Mouse (Mus musculus): ENCODE measurements around the gene Ube2cbp.

Ube2cbp gene

DNA sequence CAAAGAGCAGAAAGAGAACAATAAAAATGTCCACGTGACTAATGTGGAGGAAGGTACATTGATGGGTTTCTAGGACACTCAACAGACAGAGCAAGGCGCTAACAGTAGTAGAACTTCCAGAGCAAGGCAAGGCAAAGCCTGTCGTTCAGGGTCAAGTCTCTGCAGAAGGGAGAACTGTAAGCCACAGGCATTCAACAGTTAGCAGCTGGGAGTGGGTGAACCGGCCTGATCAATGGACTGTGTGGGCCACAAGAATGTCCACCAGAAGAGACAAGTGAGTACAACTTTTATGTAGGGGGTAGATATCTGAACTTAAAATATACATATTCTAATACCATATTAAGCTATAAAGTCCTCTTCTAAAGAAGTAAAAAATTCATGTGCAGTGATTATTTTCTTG is 41.4 kb downstream of the Ube2cbp start:
- DNase-seq (ENCODE audit: low spot score), result no peak

DNA sequence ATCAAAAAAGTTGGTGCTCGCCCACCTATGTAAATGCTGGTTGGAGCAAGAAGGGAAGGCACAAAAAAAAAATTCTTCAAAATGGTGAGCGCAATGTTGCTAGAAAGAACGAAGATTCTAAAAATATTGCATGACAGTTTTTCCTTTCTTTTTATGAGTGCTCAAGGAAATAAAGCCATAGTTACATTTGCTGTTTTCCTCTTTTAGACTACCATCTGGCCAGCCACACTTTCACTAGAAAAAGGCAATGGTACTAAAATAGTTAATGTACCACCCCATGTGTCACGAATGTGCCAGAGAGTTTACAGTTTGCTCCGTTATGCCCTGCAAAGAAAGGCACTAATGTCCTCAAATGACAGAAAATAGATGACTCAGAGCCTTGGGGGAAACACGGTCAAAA is 45.4 kb downstream of the Ube2cbp start:
- no peak for DNase-seq (ENCODE audit: low spot score)

DNA sequence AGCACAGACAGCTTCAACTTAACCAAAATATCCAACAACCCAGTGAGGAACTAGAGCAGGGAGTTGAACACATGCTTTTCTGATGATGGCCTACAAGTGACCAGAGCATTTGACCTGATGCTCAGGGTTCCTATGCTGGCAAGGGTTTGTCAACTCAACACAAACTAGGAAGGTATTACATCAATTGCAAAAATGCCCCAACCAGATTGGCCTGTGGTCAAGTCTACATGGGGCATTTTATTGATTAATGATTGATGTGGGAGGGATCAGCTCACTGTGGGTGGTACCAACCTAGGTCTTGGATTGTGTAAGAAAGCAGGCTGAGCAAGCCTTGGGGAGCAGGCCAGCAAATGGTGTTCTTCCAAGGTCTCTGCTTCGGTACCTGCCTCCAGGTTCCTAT is 46.8 kb downstream of the Ube2cbp start:
- DNase-seq (ENCODE audit: low spot score), result no peak

DNA sequence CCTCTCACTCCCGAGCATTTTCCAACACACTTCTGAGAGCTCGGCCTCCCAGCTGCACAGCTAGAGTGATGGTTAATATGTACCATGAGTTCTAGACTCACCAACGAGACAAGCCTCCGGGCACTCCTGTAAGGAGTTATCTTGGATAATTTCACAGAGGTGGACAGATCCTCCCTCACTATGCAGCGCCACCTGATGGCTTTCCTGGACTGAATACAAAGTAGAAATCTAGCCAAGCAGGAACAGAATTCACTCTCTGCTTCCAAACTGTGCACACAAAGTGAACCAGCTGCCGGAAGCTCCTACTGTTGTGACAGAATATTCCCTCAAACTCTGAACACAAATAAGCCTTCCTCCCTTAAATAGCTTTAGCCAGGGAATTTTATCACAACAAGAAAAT is 69.0 kb downstream of the Ube2cbp start:
- peak; percentile 44 for DNase-seq (ENCODE audit: low spot score)

DNA sequence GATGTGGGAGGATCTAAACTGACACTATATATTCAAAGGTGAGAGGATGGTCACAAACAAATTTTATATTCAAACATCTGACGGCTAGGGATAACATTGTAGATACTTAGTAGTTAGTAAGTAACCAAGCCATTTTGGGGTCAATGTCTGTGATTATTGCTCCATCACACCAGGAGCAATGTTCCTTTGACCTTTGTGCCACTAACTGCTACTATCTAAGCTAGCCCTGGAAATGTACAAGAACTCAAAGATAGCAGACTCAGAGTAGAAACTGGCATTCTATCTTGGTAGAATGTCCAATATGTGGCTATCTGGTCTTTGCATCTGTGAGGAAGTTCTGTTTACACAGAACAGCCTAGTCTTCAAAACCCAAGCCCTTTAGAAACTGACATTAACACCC is 69.7 kb downstream of the Ube2cbp start:
- DNase-seq (ENCODE audit: low spot score), result no peak

DNA sequence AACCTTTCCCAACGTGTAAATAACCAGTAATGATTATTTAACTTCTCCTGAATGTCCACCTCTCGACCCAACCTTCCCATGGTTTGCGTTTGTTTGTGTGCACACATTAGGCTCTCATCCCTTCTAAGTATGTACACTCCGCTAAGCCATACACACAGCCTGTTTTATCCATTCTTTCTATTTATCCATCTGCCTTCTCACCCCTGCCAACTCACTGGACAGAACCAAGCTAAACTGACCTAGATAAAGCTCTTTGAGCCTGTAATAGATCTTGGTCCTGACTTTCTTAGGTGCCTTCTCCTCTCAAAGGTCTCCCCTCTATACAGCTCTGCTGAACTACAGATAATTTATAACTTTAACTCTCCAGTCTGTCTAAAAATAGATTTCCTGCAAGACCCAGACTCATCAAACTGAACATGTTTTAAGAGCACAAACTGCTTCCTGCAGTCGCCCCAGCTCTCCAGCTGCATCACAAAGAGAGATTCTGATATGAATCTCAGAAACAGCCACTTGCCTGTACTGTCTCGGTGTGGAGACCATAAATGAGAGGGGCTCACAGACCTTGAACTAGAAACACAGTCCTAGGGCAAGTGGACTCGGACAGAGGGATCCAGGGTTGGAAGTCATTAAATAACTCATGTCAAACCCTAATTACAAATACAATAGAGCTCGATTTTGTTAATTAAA is 71.0 kb downstream of the Ube2cbp start:
- DNase-seq (ENCODE audit: low spot score), result no peak

DNA sequence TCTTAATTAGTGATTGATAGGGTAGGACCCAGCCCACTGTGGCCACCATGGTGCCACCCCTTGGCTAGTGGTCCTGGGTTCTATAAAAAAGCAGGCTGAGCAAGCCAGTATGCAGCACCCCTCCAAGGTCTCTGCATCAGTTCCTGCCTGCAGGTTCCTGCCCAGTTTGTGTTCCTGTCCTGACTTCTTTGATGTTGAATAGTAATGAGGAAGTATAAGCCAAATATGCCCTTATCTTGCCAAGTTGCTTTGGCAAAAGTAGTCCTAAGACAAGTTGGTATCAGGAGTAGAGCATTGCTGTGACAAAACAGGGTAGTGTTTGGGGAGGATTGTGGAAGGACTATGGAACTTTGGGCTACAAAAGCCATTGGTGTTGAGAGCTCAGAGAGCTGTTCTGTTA is 73.3 kb downstream of the Ube2cbp start:
- no peak for DNase-seq (ENCODE audit: low spot score)

DNA sequence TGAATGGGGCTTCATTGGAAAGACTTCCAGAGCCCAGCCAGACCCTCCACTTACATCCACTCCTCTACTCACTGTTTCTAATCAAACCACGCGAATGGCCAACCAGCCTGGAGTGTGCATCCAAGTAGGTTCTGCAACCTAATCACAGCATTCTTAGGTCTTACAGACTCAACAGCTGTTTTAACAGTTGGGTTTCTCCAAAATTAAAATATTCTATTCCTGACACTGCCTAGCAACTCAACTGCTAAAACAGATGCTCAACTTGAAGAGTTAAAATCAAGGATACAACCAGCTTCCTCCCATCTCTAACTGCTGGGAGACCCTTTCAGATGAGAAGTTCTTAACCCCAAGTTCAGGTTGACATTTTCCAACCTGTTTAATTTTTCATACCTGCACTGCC is 74.0 kb downstream of the Ube2cbp start:
- no peak for DNase-seq (ENCODE audit: low spot score)

DNA sequence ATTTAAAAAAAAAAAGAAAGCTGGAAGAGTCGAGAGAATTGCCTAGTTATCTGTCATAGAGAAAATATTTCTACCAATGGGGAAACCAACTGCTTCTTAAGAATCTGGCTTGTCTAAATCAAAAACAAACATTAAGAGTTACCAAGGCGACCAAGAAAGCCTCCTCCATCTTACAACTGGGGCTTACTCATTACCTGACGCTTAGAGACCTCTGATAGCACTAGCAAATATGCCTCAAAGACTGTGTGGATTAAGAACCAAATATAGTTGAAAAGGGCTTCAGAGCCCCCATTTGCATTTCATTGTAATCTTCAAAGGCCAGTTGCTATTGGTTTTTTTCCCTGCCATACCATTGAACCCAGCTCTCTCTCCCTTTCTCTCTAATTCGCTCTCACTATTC is 76.2 kb downstream of the Ube2cbp start:
- DNase-seq (ENCODE audit: low spot score), result no peak

DNA sequence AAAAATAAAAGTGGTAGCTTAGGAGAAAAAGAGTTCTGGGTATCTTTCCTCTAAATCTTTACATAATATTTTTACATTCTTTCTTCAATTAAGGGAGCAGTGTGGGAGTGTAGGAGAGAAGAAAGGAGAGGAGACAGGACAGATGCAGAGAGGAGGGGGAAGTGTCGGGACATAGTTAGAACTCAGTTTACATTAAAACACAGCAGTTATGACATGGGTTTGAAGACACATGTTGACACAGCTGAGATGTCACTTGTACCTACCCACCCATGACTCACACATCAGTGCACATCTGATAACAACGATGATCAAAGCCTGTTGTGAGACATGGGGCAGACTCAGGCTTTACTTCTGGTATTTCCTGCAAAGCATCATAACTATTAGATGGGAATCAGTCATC is 87.8 kb downstream of the Ube2cbp start:
- DNase-seq (ENCODE audit: low spot score), result no peak

DNA sequence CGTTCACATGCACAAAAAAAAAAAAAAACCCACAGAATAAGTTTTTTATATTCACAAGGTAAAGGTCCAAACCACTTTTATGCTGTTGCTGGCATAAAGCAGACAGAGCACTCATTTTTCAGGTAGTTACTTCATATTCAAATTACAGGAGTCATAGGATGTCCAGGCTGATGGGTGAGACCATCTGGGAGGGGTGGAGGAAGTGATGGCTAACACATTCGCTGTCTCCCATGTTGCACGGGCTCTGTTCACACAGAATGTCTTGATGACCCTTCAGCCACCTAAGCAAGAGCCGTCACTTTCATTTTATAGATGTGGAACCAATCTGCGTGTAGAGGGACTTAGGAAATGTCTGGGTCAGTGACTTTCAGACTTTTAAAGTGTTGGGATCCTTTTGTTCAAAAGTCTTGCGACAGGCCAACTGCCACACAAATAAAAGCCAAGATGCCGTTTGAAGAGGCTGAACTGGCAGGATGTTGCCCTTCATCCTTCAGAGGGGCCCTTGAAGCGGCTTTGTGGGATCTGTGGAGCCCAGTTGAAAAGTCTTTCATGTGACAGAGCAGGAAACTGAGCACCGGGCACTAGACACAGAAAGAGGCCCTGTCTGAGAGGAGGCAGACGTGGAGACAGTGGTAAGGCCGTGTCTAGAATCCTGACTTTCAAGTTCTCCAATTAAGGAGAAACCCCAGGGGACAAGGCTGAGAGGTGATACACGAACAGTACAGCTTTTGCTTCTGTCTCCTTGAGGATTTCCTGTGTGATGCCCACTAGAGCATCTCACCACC is 91.8 kb downstream of the Ube2cbp start:
- DNase-seq (ENCODE audit: low spot score), result no peak

DNA sequence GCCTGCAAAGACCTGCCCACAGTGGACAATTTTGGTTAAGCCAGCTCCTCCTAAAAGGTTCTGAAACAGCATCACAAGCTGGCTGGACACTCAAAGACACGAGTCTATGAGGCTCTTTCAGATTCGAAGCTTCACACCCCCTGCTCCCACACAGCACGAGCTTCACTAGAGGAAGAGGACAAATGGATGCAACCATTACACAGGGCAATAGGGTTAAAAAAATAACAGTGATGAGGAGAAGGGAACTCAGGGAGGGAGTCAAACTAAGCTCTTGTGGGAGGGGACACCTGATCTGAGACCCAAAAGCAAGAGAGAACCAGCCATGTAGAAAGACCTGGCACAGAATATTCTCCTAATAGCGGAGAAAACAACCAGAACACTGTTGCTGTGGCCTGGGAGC is 95.5 kb downstream of the Ube2cbp start:
- no peak for DNase-seq (ENCODE audit: low spot score)

DNA sequence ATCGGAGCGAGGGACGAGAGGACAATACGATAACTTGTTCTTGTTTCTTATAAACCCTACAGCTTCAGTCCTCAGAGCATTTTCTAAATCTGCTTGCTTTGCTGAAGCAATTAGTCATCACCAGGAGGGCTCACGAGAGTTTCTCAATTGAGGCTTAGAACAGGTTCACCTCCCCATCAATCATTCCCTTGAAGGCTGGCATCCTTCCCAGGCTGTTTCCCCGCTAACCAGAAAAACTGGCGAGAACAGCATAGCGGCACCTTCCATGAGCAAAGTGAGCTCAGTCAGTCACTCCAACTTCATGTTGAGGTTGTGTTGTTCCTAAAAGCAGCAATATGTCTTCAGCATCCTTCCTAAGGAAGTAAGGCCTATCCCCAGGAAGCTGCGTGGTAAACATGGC is 104.2 kb downstream of the Ube2cbp start:
- no peak for DNase-seq (ENCODE audit: low spot score)

DNA sequence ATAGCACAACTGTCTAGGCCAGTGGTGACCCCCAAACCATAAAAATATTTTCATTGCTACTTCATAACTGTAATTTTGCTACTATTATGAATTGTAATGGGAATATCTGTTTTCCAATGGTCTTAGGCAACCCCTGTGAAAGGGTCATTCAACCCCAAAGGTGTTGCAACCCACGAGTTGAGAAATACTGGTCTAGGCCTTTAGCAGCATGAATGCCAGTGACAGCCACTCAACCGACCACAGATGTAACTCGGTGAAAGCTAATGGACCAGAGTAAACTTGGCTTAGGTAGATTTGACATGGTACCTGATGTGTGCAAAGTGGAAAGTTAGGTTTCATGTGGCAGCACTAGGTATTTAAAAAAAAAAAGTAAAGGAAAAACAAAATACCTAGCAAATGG is 108.9 kb downstream of the Ube2cbp start:
- DNase-seq (ENCODE audit: low spot score), result no peak

DNA sequence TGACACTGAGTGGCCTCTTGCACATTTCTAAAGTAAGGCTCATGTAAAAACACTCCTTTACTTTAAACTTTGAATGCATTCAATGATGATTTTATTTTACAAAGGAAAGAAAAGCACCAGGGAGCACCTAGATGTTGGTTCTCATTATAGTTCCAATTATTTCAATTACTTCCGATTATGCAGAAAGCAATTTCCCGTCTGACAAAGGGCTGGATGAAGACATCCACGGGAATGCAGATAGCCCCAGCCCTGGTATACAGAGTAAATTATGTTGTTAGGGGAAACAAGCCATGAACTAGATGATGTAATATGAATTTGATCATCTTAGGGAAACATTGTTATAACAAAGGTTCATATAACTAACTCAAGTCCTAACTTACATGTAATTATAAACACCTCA is 113.3 kb downstream of the Ube2cbp start:
- no peak for DNase-seq (ENCODE audit: low spot score)

DNA sequence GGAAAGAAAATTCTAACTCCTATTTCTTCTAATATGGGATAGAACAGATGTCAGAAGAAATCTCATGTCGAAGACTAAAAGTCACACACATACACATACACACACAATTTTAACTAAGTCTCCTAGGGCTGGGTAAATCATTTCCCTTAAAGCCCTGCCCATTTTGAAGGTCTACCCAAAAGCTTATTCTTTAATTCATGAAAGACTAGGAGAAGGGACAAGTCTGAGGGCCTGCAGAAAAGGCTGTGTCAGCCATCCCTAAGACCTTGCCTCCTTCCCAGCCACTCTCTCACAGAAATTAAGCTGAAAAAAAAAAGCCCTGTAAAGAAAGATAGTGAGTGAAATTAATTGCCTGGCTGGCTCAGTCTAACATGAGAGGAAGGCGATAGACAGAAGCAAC is 128.0 kb downstream of the Ube2cbp start:
- no peak for DNase-seq (ENCODE audit: low spot score)

DNA sequence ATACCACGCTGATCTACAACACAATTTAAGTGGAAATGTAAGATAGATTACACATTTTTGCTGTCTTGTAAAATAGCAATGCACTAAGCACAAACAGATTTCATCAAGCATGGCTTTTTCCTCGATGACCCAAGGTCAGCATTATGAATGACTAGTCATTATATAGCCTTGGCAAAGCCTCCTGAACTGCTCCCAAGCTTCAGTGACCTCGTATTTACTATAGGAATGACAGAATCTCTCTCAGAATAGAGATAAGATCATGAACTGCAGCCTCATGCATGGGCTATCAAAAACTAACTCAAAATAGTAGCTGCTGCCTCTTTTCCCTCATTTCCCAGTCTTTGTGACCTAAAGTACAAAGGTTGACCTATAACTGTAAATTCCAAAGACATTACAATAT is 128.4 kb downstream of the Ube2cbp start:
- no peak for DNase-seq (ENCODE audit: low spot score)

DNA sequence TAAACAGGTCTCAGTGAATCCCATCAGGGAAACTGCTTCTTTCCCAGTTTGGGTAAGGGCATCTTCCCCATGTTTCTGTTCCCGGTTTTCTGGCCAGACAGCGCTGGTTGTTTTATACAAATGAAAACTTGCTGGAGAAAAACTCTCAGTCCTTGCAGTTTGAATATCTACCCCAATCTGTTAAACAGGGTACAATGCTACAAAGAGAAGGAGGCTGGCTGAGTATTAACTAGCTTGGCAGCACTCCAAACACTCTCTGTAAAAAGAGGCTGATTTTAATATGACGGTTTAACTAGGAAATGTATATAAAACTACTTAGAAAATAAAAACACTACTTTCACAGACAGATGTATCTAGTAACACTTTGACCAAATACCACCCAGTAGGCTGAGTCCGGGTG is 129.2 kb downstream of the Ube2cbp start:
- no peak for DNase-seq (ENCODE audit: low spot score)

DNA sequence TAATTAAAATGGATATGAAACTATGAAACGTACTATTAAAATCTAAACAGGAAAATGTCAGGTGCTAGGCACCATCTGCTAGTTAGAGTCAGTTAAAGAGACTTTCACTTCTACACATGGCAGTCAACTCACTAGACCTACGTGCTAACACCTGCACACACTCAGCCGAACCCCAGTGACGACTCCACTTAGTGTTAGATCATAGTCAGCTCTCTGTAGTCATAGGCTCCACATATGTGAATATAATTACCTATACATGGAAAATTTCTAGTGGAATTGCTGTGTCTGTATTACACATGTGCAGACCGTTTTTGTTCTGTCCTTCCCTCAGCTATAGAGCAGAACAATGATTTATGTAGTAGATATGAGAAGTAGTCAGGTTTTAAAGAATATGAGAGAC is 130.4 kb downstream of the Ube2cbp start:
- no peak for DNase-seq (ENCODE audit: low spot score)

DNA sequence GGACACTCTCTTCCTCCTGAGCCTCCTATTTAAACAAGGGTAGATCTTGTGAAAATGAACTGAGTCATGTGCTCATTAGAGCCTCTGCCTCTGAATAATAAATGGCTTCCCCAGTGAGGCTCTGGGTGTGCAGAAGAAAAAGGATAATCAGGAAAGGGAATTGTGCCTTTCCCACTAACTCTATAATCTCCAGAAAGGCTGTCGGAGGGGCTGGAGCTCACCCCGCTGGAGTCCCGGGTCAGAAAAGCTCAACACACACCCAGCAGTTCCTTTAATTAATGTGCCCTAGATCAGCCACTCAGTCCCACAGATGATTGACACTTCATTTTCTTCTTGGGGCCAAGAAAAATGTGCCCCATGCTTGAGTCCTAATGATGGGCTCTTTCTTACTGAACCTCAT is 134.2 kb downstream of the Ube2cbp start:
- DNase-seq (ENCODE audit: low spot score), result no peak

DNA sequence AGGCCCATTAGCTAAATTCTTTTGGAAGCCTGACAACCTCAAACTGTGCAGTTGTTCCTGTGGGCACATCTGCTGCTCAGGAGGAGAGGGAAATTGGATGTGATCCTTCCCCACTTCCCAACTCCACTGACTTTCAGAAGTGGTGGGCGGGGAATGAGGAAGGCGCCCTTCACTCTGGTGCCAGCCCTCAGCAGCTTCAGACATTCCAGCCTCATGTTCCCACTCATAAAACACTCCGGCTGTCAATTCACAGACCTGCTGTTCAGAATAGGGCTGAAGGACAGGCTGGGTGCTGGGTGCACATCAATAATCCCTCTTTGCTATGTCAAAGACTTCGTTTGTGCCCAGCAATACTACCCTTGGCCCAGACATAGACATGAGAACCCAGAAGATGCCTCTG is 136.5 kb downstream of the Ube2cbp start:
- no peak for DNase-seq (ENCODE audit: low spot score)

DNA sequence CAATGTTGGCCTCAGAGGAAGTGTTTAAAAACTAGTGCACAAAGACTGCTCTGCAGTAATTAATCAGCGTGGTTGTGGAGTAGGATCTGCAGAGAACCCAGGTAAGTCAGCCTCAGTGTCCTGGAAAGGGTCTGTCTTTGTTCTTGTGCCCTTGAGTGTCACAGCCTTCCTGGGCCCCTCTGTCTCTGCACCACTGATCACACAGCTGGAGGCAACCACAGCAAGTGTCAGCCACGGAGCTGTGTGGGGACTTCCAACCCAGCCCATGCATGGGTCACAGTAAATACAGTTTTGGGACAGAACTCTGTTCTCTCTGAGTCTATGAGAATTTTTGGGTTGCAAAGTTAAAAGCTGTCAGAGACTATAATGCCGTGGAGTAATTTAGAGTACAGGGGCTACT is 137.4 kb downstream of the Ube2cbp start:
- DNase-seq (ENCODE audit: low spot score), result no peak

DNA sequence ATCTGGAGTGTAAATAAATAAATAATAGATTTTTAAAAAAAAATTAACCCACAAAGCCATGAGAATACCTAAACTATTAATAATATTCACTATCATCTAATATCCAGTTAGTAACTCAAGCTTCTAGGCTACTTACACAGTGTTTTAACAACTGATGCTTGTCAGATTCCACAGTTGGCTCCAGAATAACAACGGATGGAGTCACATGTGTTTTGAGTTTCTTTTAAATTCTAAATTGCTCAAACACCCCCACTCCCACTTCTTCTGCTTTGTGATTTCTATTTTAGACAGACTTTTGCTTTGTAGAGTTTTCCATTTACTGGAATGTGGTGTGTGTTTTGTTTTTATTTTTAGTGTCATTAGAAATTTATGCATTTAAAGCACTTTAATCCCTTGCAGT is 140.0 kb downstream of the Ube2cbp start:
- DNase-seq (ENCODE audit: low spot score), result no peak

DNA sequence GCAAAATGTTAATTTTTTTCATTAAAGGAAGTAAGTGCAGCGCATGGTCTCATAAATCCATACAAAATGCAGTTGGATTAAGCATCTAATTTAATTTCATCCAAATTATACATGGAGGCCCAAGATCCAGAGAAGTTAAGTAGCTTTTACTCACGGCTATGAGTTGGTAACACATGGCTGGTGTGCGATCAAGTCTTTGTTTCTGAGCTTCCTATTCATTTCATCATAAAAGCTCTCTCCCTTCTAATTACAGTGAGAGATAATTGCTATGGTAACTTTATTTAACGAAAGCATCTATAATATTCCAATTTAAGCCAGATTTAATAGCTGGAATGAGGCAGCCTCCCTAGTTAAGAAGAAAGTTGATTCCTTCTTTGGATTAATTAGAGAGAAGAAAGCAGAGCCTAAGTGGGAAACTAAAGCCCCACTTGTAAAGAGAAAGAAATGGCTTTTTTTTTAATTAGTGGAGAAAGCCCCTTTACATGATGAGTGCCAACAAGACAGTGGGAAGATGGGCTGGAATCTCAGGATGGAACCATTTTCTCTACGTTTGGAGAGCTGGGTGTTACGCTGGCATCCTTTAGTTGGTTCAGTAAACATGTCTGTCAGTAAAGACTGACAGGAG is 145.1 kb downstream of the Ube2cbp start:
- no peak for DNase-seq (ENCODE audit: low spot score)

Data from testis, postnatal 10 days (tissue).